Mouse (Mus musculus) CH12.LX (cell line): ENCODE results near the gene Xkr7. TPM values are rescaled to one million over a fixed set of nuclear protein-coding genes. Genes with fewer than 3 reads are reported as not detected.

Experiments
- DNase-seq: peaks from one replicate; pipeline ENCODE4 v3.0.0-alpha.2; 2013; ENCODE audit errors: extremely low read depth
- H3K27ac ChIP-seq: 2 replicates; pipeline ENCODE4 v1.5.1; 2012; ENCODE audit warnings: low read depth, mild to moderate bottlenecking, control low read depth, moderate library complexity; ENCODE audit not compliant: insufficient read depth
- H3K27me3 ChIP-seq: replicated peaks from 2 replicates; pipeline ENCODE3; 2012; ENCODE audit warnings: inconsistent platforms
- H3K36me3 ChIP-seq, 2 experiments: replicated peaks in 1 of 2; 2 replicates each; pipeline versions ENCODE3 to v1.6.1; 2012; ENCODE audit warnings: inconsistent platforms in 1 of 2, low read length in 1 of 2, mild to moderate bottlenecking in 1 of 2, mixed read lengths in 1 of 2, moderate library complexity in 1 of 2; ENCODE audit not compliant: control insufficient read depth in 1 of 2, insufficient read depth in 1 of 2
- H3K4me1 ChIP-seq, 2 experiments: 2 replicates each; pipeline ENCODE4 v1.6.1; 2012; ENCODE audit warnings: inconsistent platforms in 1 of 2, moderate library complexity in 1 of 2; ENCODE audit not compliant: insufficient read depth in 2 of 2, control insufficient read depth in 1 of 2
- H3K4me2 ChIP-seq: 2 replicates; pipeline ENCODE4 v1.6.1; 2012; ENCODE audit warnings: low read depth, mild to moderate bottlenecking, control low read depth; ENCODE audit not compliant: poor library complexity, insufficient read depth, severe bottlenecking
- H3K4me3 ChIP-seq, 3 experiments: fragments of 150-350 bp in 1 of 3; sonication (generic) in 1 of 3; replicated peaks in 1 of 3; 2 replicates each; pipeline versions ENCODE3 to v1.5.1; 2011 to 2012; ENCODE audit warnings: low read depth in 2 of 3, low read length in 2 of 3, mild to moderate bottlenecking in 2 of 3, moderate library complexity in 2 of 3, control low read depth in 1 of 3, improper control_type of control experiment in 1 of 3, inconsistent platforms in 1 of 3, mixed read lengths in 1 of 3; ENCODE audit not compliant: poor library complexity in 1 of 3
- H3K79me2 ChIP-seq: replicated peaks from 2 replicates; pipeline ENCODE4 v1.6.1; 2012; ENCODE audit warnings: mild to moderate bottlenecking, moderate library complexity; ENCODE audit not compliant: control insufficient read depth, poor library complexity, insufficient read depth, severe bottlenecking; ENCODE audit errors: extremely low read depth
- H3K9ac ChIP-seq: 2 replicates; pipeline ENCODE4 v1.6.1; 2012; ENCODE audit warnings: low read depth, mild to moderate bottlenecking, control low read depth, moderate library complexity; ENCODE audit not compliant: insufficient read depth
- H3K9me3 ChIP-seq: replicated peaks from 2 replicates; pipeline ENCODE3; 2012; ENCODE audit warnings: low read length, inconsistent platforms, mixed read lengths
- BHLHE40 ChIP-seq: IDR thresholded peaks from 2 replicates; pipeline ENCODE4 v1.6.1; 2011; ENCODE audit warnings: mild to moderate bottlenecking, low read depth, low read length, improper control_type of control experiment
- CHD1 ChIP-seq: IDR thresholded peaks from 2 replicates; pipeline ENCODE4 v1.6.1; 2012; ENCODE audit warnings: low read depth, low read length, improper control_type of control experiment, inconsistent platforms
- CTCF ChIP-seq, 2 experiments: IDR thresholded peaks in 1 of 2; conservative IDR thresholded peaks in 1 of 2; 2 replicates each; pipeline ENCODE4 v1.5.1; 2011 to 2012; ENCODE audit warnings: low read depth in 2 of 2, low read length in 2 of 2, improper control_type of control experiment in 1 of 2, inconsistent platforms in 1 of 2, mild to moderate bottlenecking in 1 of 2, moderate library complexity in 1 of 2
- E2F4 ChIP-seq: IDR thresholded peaks from 2 replicates; pipeline ENCODE4 v1.6.1; 2011; ENCODE audit warnings: low read depth, low read length, improper control_type of control experiment; ENCODE audit not compliant: insufficient replicate concordance
- EP300 ChIP-seq: IDR thresholded peaks from 2 replicates; pipeline ENCODE4 v1.6.1; 2011; ENCODE audit warnings: low read length, improper control_type of control experiment
- ETS1 ChIP-seq: conservative IDR thresholded peaks from 2 replicates; pipeline ENCODE4 v1.6.1; 2012; ENCODE audit warnings: low read depth, mild to moderate bottlenecking, inconsistent platforms, low read length, improper control_type of control experiment, moderate library complexity
- GABPA ChIP-seq: IDR thresholded peaks from 2 replicates; pipeline ENCODE4 v1.6.1; 2012; ENCODE audit warnings: low read depth, low read length, improper control_type of control experiment, inconsistent platforms; ENCODE audit not compliant: insufficient replicate concordance
- HCFC1 ChIP-seq: IDR thresholded peaks from 2 replicates; pipeline ENCODE4 v1.6.1; 2012; ENCODE audit warnings: low read depth, mild to moderate bottlenecking, inconsistent platforms, low read length, improper control_type of control experiment
- IRF4 ChIP-seq: IDR thresholded peaks from 2 replicates; pipeline ENCODE4 v1.6.1; 2014; ENCODE audit warnings: low read depth, mild to moderate bottlenecking, inconsistent platforms, low read length, improper control_type of control experiment
- JUN ChIP-seq: IDR thresholded peaks from 2 replicates; pipeline ENCODE4 v1.6.1; 2011; ENCODE audit warnings: low read depth, mild to moderate bottlenecking, low read length, improper control_type of control experiment, moderate library complexity; ENCODE audit not compliant: insufficient read depth
- JUND ChIP-seq: conservative IDR thresholded peaks from 2 replicates; pipeline ENCODE4 v1.6.1; 2011; ENCODE audit warnings: low read depth, low read length, improper control_type of control experiment
- MAFK ChIP-seq: IDR thresholded peaks from 2 replicates; pipeline ENCODE4 v1.6.1; 2011; ENCODE audit warnings: low read length, improper control_type of control experiment; ENCODE audit not compliant: insufficient replicate concordance
- MAZ ChIP-seq: IDR thresholded peaks from 2 replicates; pipeline ENCODE4 v1.6.1; 2012; ENCODE audit warnings: low read depth, mild to moderate bottlenecking, inconsistent platforms, low read length, improper control_type of control experiment, moderate library complexity
- MXI1 ChIP-seq: IDR thresholded peaks from 2 replicates; pipeline ENCODE4 v1.6.1; 2011; ENCODE audit warnings: mild to moderate bottlenecking, low read depth, low read length, improper control_type of control experiment
- NELFE ChIP-seq: IDR thresholded peaks from 2 replicates; pipeline ENCODE4 v1.6.1; 2011; ENCODE audit warnings: low read depth, low read length, improper control_type of control experiment
- PAX5 ChIP-seq: IDR thresholded peaks from 2 replicates; pipeline ENCODE4 v1.6.1; 2012; ENCODE audit warnings: low read length, inconsistent platforms, mixed read lengths
- RAD21 ChIP-seq: IDR thresholded peaks from 2 replicates; pipeline ENCODE4 v1.6.1; 2011; ENCODE audit warnings: low read depth, mild to moderate bottlenecking, low read length, improper control_type of control experiment, moderate library complexity
- RCOR1 ChIP-seq: conservative IDR thresholded peaks from 2 replicates; pipeline ENCODE4 v1.6.1; 2012; ENCODE audit warnings: low read depth, mild to moderate bottlenecking, inconsistent platforms, low read length, improper control_type of control experiment
- SMC3 ChIP-seq: IDR thresholded peaks from 2 replicates; pipeline ENCODE4 v1.6.1; 2011; ENCODE audit warnings: low read depth, low read length, improper control_type of control experiment
- TCF12 ChIP-seq: IDR thresholded peaks from 2 replicates; pipeline ENCODE4 v1.6.1; 2014; ENCODE audit warnings: low read depth, mild to moderate bottlenecking, inconsistent platforms, low read length, improper control_type of control experiment
- UBTF ChIP-seq: IDR thresholded peaks from 2 replicates; pipeline ENCODE4 v1.6.1; 2012; ENCODE audit warnings: low read depth, mild to moderate bottlenecking, inconsistent platforms, low read length, improper control_type of control experiment, moderate library complexity
- USF1 ChIP-seq: IDR thresholded peaks from 2 replicates; pipeline ENCODE4 v1.6.1; 2014; ENCODE audit warnings: low read depth, mild to moderate bottlenecking, inconsistent platforms, low read length, improper control_type of control experiment
- ZMIZ1 ChIP-seq: IDR thresholded peaks from 2 replicates; pipeline ENCODE4 v1.6.1; 2012; ENCODE audit warnings: low read depth, mild to moderate bottlenecking, inconsistent platforms, low read length, improper control_type of control experiment
- ZNF384 ChIP-seq: IDR thresholded peaks from 2 replicates; pipeline ENCODE4 v1.6.1; 2012; ENCODE audit warnings: low read depth, low read length, improper control_type of control experiment, inconsistent platforms
- dilution Hi-C: fragments of 300-500 bp; cut with MboI; formaldehyde crosslinking; loops from 2 replicates; pipeline ENCODE4 v1.14.3; 2020; ENCODE audit warnings: low sequenced_read_pairs; ENCODE audit not compliant: extremely low pct_unique_long_range_greater_than_20kb, extremely low pct_ligation_motif_present
- in situ Hi-C: fragments of 300-500 bp; cut with MboI; formaldehyde crosslinking; loops from 3 replicates; pipeline ENCODE4 v1.14.3; 2019; ENCODE audit warnings: low sequenced_read_pairs, low pct_ligation_motif_present, low pct_unique_long_range_greater_than_20kb, mixed read lengths
- polyA plus RNA-seq: library from polyadenylated mRNA; unstranded; fragments of >175 nt; gene quantifications from 2 replicates; pipeline ENCODE4 v1.2.1, GENCODE M21; 2012; ENCODE audit warnings: low read depth; ENCODE audit not compliant: insufficient read length
- total RNA-seq, 2 experiments: library from RNA; depleted of rRNA; stranded (reverse); fragments of 300-350 nt in 1 of 2; fragments of >200 nt in 1 of 2; gene quantifications; 2 replicates each; pipeline ENCODE4 v1.2.3; 2012 to 2014

Gene Xkr7
- total and polyA plus RNA-seq, 3 experiments = not detected

DNA sequence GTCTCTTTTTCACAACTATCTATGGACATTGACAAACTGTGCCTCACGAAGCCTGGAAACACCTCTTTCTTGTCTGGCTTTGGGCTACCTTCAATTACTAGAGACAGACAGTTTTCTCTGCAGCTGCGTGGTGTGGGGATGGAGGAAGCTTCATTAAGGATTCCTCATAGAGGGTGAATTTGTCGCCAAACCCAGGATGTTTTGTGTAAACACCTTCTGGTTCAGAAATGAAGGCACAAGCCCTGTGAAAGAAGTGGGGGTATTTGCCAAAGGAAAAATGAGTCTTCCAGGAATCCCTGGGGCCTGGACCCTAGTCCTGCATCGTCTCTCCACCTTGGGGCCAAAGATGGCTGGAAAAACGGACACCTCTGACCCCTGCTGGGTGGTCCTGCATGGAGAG, 14.9 kb upstream of the Xkr7 start:
- no peak overlapping the region for H3K9ac ChIP-seq
- H3K27me3 ChIP-seq = peaks cover 58% of the 10 kb centered on the region
- peaks cover 20% of the 10 kb centered on the region for H3K79me2 ChIP-seq
- H3K9me3 ChIP-seq = no peaks in the 10 kb centered on the region
- no peak overlapping the region for H3K4me2 ChIP-seq
- H3K4me1 ChIP-seq = peaks cover 9 to 15% of the 10 kb centered on the region in 2 experiments
- no peak for DNase-seq
- H3K4me3 ChIP-seq = no peak overlapping the region
- TF ChIP-seq TCF12 (no peak), BHLHE40 (no peak), MAFK (no peak), IRF4 (no peak), USF1 (no peak), CTCF (conservative IDR thresholded peaks at IDR 0.05 in 1 of 2, IDR thresholded peaks at IDR 0.05 in 1 of 2; ENCODE audit: low read depth in 2 of 2, low read length in 2 of 2) (no peak), ETS1 (no peak), RAD21 (no peak), NELFE (no peak), ZNF384 (no peak), RCOR1 (no peak), GABPA (no peak), SMC3 (no peak), PAX5 (no peak)
- TF ChIP-seq, all 38 proteins: peak for 0
- no peak overlapping the region for H3K27ac ChIP-seq
- in situ Hi-C loops = no loop called here
- H3K36me3 ChIP-seq = peaks cover 14 to 23% of the 10 kb centered on the region in 2 experiments
- dilution Hi-C loops = no loop called here

GRCm38 (mm10) chr2:153019355-153019754, 12.3 kb upstream of the Xkr7 start:
- H3K36me3 ChIP-seq = no peaks in the 10 kb centered on the region
- H3K4me1 ChIP-seq = peaks cover 0 to 1% of the 10 kb centered on the region in 2 experiments; a peak in 2 of 4 replicates
- no peak overlapping the region for H3K9ac ChIP-seq
- TF ChIP-seq HCFC1 (no peak), MXI1 (no peak), JUN (no peak), CHD1 (no peak), NELFE (no peak), JUND (no peak), SMC3 (no peak), E2F4 (no peak), EP300 (no peak), MAZ (no peak), UBTF (no peak), BHLHE40 (no peak), ZNF384 (no peak), ZMIZ1 (no peak)
- no peak overlapping the region for H3K4me2 ChIP-seq
- H3K27me3 ChIP-seq = peaks cover 82% of the 10 kb centered on the region
- H3K79me2 ChIP-seq = peaks cover 7% of the 10 kb centered on the region
- no peak overlapping the region for H3K27ac ChIP-seq
- dilution Hi-C loops (no loop called here), in situ Hi-C loops (no loop called here)
- no peak for DNase-seq
- no peaks in the 10 kb centered on the region for H3K9me3 ChIP-seq
- no peak overlapping the region for H3K4me3 ChIP-seq
